Mouse (Mus musculus) midbrain, postnatal 0 days (tissue): ENCODE measurements around the gene Mxd4. TPM values are rescaled to one million over a fixed set of nuclear protein-coding genes. Genes with fewer than 3 reads are reported as not detected.

ENCODE experiments used
- ATAC-seq: fragments of 200-750 bp; cut with Nextera tagmentation; 2 replicates; pipeline ENCODE4 v1.8.0; 2017; ENCODE audit warnings: moderate number of reproducible peaks, mild to moderate bottlenecking, moderate TSS enrichment, moderate library complexity; ENCODE audit not compliant: low FRiP score
- DNase-seq: peaks from one replicate; pipeline ENCODE4 v3.0.0-alpha.2; 2015; ENCODE audit warnings: low spot score
- H3K27ac ChIP-seq: fragments of 300-500 bp; sonication (generic); 2 replicates; pipeline ENCODE4 v1.5.1; 2014; ENCODE audit warnings: low read depth, mild to moderate bottlenecking, low read length, mixed read lengths
- H3K27me3 ChIP-seq: fragments of 300-500 bp; sonication (generic); 2 replicates; pipeline ENCODE4 v1.6.1; 2014; ENCODE audit warnings: low read length, control low read depth, mixed read lengths; ENCODE audit not compliant: insufficient read depth
- H3K36me3 ChIP-seq: fragments of 300-500 bp; sonication (generic); 2 replicates; pipeline ENCODE4 v1.6.1; 2014; ENCODE audit warnings: low read length, control low read depth, mixed read lengths; ENCODE audit not compliant: insufficient read depth
- H3K4me1 ChIP-seq: fragments of 300-500 bp; sonication (generic); 2 replicates; pipeline ENCODE4 v1.6.1; 2014; ENCODE audit warnings: mild to moderate bottlenecking, control low read depth, antibody characterized with exemption, low read length, mixed read lengths; ENCODE audit not compliant: insufficient read depth
- H3K4me2 ChIP-seq: fragments of 300-500 bp; sonication (generic); 2 replicates; pipeline ENCODE4 v1.6.1; 2014; ENCODE audit warnings: low read depth, mild to moderate bottlenecking, low read length, mixed read lengths; ENCODE audit not compliant: poor library complexity, severe bottlenecking
- H3K4me3 ChIP-seq: fragments of 300-500 bp; sonication (generic); 2 replicates; pipeline ENCODE4 v1.5.1; 2014; ENCODE audit warnings: low read depth, mild to moderate bottlenecking, low read length, moderate library complexity
- H3K9ac ChIP-seq: fragments of 300-500 bp; sonication (generic); replicated peaks from 2 replicates; pipeline ENCODE4 v1.6.1; 2014; ENCODE audit warnings: mild to moderate bottlenecking, low read length, moderate library complexity, mixed read lengths; ENCODE audit not compliant: poor library complexity, severe bottlenecking
- H3K9me3 ChIP-seq: fragments of 300-500 bp; sonication (generic); 2 replicates; pipeline ENCODE4 v1.6.1; 2016; ENCODE audit warnings: low read length, control low read depth
- CTCF ChIP-seq: IDR thresholded peaks from 2 replicates; pipeline ENCODE4 v1.5.1; 2016; ENCODE audit warnings: antibody characterized with exemption, mild to moderate bottlenecking
- WGBS: fragments of 180-500 bp; shearing (Covaris S2); extraction: QIAGEN DNeasy Blood & Tissue Kit; methylation state at CpG from one replicate; pipeline ENCODE4 v1.1.7; 2014; 5-methylcytosine and 5-hydroxymethylcytosine counted together
- polyA plus RNA-seq: library from polyadenylated mRNA; unstranded; fragments of >200 nt; fragmentation: Nextera tagmentation; extraction: Ambion mirVana; gene quantifications from 2 replicates; pipeline ENCODE4 v1.2.1, GENCODE M21; 2015
- total RNA-seq: library from RNA; depleted of rRNA; stranded (reverse); fragments of >200 nt; gene quantifications from 2 replicates; pipeline ENCODE4 v1.2.3, GENCODE M21; 2014

Gene Mxd4
- total and polyA plus RNA-seq, 2 experiments from 2014 or later, result 18.7 to 87.3 TPM

GRCm38 (mm10) chr5:34188856-34189255 is 1.3 kb upstream of the Mxd4 start:
- DNase-seq, result no peak
- Histone ChIP-seq H3K4me3 (no peak overlapping the region), H3K4me1 (peaks cover 31% of the 10 kb centered on the region), H3K9me3 (no peaks in the 10 kb centered on the region), H3K4me2 (peak overlapping the region; percentile 53), H3K9ac (no peak overlapping the region), H3K27ac (peak overlapping the region; percentile 79; the same call in 1 of the 2 replicates), H3K36me3 (peaks cover 4% of the 10 kb centered on the region; the same call in 1 of the 2 replicates), H3K27me3 (no peaks in the 10 kb centered on the region)
- WGBS, result 76% methylated on average over 2 of the region's 2 CpGs
- no peak for ATAC-seq
- no peak for TF ChIP-seq CTCF

- Histone ChIP-seq H3K4me1 (peaks cover 43% of the 10 kb centered on the region), H3K27me3 (no peaks in the 10 kb centered on the region), H3K4me2 (peak overlapping the region; percentile 97), H3K9me3 (no peaks in the 10 kb centered on the region), H3K9ac (peak overlapping the region; percentile 91), H3K36me3 (peaks cover 16% of the 10 kb centered on the region; the same call in 1 of the 2 replicates), H3K4me3 (peak overlapping the region; percentile 93), H3K27ac (peak overlapping the region; percentile 91)
- DNase-seq (peak; percentile 42), ATAC-seq (peak; percentile 8; the same call in 1 of the 2 replicates)
- TF ChIP-seq CTCF, result no peak
- WGBS, result 1% methylated on average over 39 of the region's 46 CpGs
Measured at GRCm38 (mm10) chr5:34186961-34187391, 544 bp downstream of the Mxd4 start.

GRCm38 (mm10) chr5:34186391-34186790 is 1.1 kb downstream of the Mxd4 start:
- H3K36me3 ChIP-seq, result peaks cover 16% of the 10 kb centered on the region; the same call in 1 of the 2 replicates
- H3K9me3 ChIP-seq, result no peaks in the 10 kb centered on the region
- peak overlapping the region; percentile 97 for H3K4me2 ChIP-seq
- peaks cover 43% of the 10 kb centered on the region for H3K4me1 ChIP-seq
- no peaks in the 10 kb centered on the region for H3K27me3 ChIP-seq
- DNase-seq (no peak), ATAC-seq (no peak)
- peak overlapping the region; percentile 93 for H3K4me3 ChIP-seq
- TF ChIP-seq CTCF, result no peak
- H3K9ac ChIP-seq, result peak overlapping the region; percentile 91
- H3K27ac ChIP-seq, result peak overlapping the region; percentile 91; the same call in 1 of the 2 replicates
- WGBS, result 54% methylated on average over 2 of the region's 2 CpGs

GRCm38 (mm10) chr5:34185791-34186190 is 1.7 kb downstream of the Mxd4 start:
- TF ChIP-seq CTCF, result no peak

GRCm38 (mm10) chr5:34185051-34185580 is 2.4 kb downstream of the Mxd4 start:
- ATAC-seq, result no peak
- Histone ChIP-seq H3K4me3 (peak overlapping the region; percentile 3; the same call in 1 of the 2 replicates), H3K9ac (0 out of 2 replicates have a peak overlapping the region, but pooled peaks have one; percentile 91), H3K4me1 (peaks cover 43% of the 10 kb centered on the region), H3K27ac (no peak overlapping the region), H3K36me3 (peaks cover 16% of the 10 kb centered on the region; the same call in 1 of the 2 replicates), H3K9me3 (no peaks in the 10 kb centered on the region), H3K27me3 (no peaks in the 10 kb centered on the region), H3K4me2 (peak overlapping the region; percentile 97)
- 80% methylated on average over 1 of the region's 1 CpGs for whole genome bisulfite sequencing
- no peak for TF ChIP-seq CTCF
- no peak for DNase-seq

More at GRCm38 (mm10) chr5:34185791-34186190, 1.7 kb downstream of the Mxd4 start:
- peak overlapping the region; percentile 91; the same call in 1 of the 2 replicates for H3K9ac ChIP-seq
- peak overlapping the region; percentile 97 for H3K4me2 ChIP-seq
- H3K4me1 ChIP-seq, result peaks cover 43% of the 10 kb centered on the region
- no peaks in the 10 kb centered on the region for H3K9me3 ChIP-seq
- no peak for ATAC-seq
- H3K27ac ChIP-seq, result no peak overlapping the region
- no peaks in the 10 kb centered on the region for H3K27me3 ChIP-seq
- H3K36me3 ChIP-seq, result peaks cover 16% of the 10 kb centered on the region; the same call in 1 of the 2 replicates
- no peak for DNase-seq
- H3K4me3 ChIP-seq, result peak overlapping the region; percentile 93

- Histone ChIP-seq H3K4me2 (no peak overlapping the region), H3K4me1 (peaks cover 43% of the 10 kb centered on the region), H3K36me3 (peaks cover 16% of the 10 kb centered on the region; the same call in 1 of the 2 replicates), H3K9ac (0 out of 2 replicates have a peak overlapping the region, but pooled peaks have one; percentile 15), H3K4me3 (no peak overlapping the region), H3K9me3 (no peaks in the 10 kb centered on the region), H3K27me3 (no peaks in the 10 kb centered on the region), H3K27ac (no peak overlapping the region)
- DNase-seq (no peak), ATAC-seq (no peak)
- WGBS, result 89% methylated on average over 3 of the region's 3 CpGs
- TF ChIP-seq CTCF, result no peak
Measured at GRCm38 (mm10) chr5:34183976-34184375, 3.5 kb downstream of the Mxd4 start.
